Mouse (Mus musculus) neural tube, embryonic 12.5 days (tissue): ENCODE data around the gene Foxc1. TPM values are rescaled to one million over a fixed set of nuclear protein-coding genes. Genes with fewer than 3 reads are reported as not detected.

Source experiments
- ATAC-seq: fragments of 200-750 bp; cut with Nextera tagmentation; 2 replicates; pipeline ENCODE4 v1.8.0; 2017; ENCODE audit warnings: low read depth, mild to moderate bottlenecking, moderate TSS enrichment, moderate library complexity; ENCODE audit not compliant: low FRiP score
- H3K27ac ChIP-seq: fragments of 300-500 bp; sonication (generic); 2 replicates; pipeline ENCODE4 v1.5.1; 2016
- H3K27me3 ChIP-seq: fragments of 300-500 bp; sonication (generic); replicated peaks from 2 replicates; pipeline ENCODE4 v1.6.1; 2016; ENCODE audit warnings: mild to moderate bottlenecking
- H3K36me3 ChIP-seq: fragments of 300-500 bp; sonication (generic); 2 replicates; pipeline ENCODE4 v1.6.1; 2016; ENCODE audit warnings: mild to moderate bottlenecking
- H3K4me1 ChIP-seq: fragments of 300-500 bp; sonication (generic); 2 replicates; pipeline ENCODE4 v1.6.1; 2016
- H3K4me2 ChIP-seq: fragments of 300-500 bp; sonication (generic); replicated peaks from 2 replicates; pipeline ENCODE4 v1.6.1; 2016; ENCODE audit warnings: mild to moderate bottlenecking
- H3K4me3 ChIP-seq: fragments of 300-500 bp; sonication (generic); 2 replicates; pipeline ENCODE4 v1.5.1; 2016
- H3K9ac ChIP-seq: fragments of 300-500 bp; sonication (generic); 2 replicates; pipeline ENCODE4 v1.6.1; 2016; ENCODE audit warnings: mild to moderate bottlenecking
- H3K9me3 ChIP-seq: fragments of 300-500 bp; sonication (generic); 2 replicates; pipeline ENCODE4 v1.6.1; 2016; ENCODE audit warnings: mild to moderate bottlenecking
- WGBS: fragments of 180-500 bp; shearing (Covaris S2); methylation state at CpG from one replicate; pipeline ENCODE4 v1.1.7; 2016; 5-methylcytosine and 5-hydroxymethylcytosine counted together
- polyA plus RNA-seq: library from polyadenylated mRNA; unstranded; fragments of >200 nt; fragmentation: Nextera tagmentation; extraction: Ambion mirVana; gene quantifications from 2 replicates; pipeline ENCODE4 v1.2.1, GENCODE M21; 2016

Gene Foxc1
- 6.9 and 7.7 TPM in 2 replicates for polyA plus RNA-seq

DNA sequence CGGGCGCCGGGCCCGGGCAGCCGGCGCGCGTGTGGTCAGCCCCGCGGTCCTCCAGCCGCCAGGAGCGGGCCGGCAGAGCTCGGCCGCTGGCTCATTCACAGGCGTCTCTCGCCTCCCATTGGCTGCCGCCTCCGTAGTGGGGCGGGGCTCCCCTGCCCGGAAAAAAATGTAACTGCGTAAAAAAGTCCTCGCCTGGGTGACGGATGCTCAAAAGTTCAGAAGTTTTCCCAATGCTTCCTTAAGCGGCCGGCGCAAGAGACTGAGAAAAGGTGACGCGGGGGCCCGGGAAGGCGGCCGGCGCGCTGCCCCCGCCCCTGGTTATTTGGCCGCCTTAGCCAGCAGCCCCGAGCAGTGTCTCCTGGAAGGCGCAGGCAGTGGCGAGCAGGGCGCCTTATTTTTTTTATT, at the start of gene Foxc1:
TSS of gene Foxc1 (plus strand) at position 206 of the 405 bp plus-strand sequence.
- Histone ChIP-seq H3K9ac (peak within 1 kb of the TSS; percentile 74), H3K4me1 (peaks cover 36% of the 10 kb centered on the region), H3K27ac (peak within 1 kb of the TSS; percentile 81), H3K4me3 (peak within 1 kb of the TSS; percentile 50), H3K36me3 (no peaks in the 10 kb centered on the region), H3K27me3 (peaks cover 90% of the 10 kb centered on the region), H3K9me3 (no peaks in the 10 kb centered on the region), H3K4me2 (peak within 1 kb of the TSS; percentile 73)
- 0% methylated on average over 40 of the region's 40 CpGs for WGBS
- ATAC-seq = peak; percentile 79

- H3K9ac ChIP-seq = no peak overlapping the region
- peaks cover 4% of the 10 kb centered on the region for H3K4me1 ChIP-seq
- H3K4me3 ChIP-seq = no peak overlapping the region
- no peaks in the 10 kb centered on the region for H3K9me3 ChIP-seq
- no peaks in the 10 kb centered on the region for H3K27me3 ChIP-seq
- H3K27ac ChIP-seq = no peak overlapping the region
- no peak overlapping the region for H3K4me2 ChIP-seq
- H3K36me3 ChIP-seq = no peaks in the 10 kb centered on the region
- ATAC-seq = no peak
- WGBS = 22% methylated on average over 4 of the region's 4 CpGs
Measured at GRCm38 (mm10) chr13:31760411-31760810, 46.0 kb upstream of the Foxc1 start.

DNA sequence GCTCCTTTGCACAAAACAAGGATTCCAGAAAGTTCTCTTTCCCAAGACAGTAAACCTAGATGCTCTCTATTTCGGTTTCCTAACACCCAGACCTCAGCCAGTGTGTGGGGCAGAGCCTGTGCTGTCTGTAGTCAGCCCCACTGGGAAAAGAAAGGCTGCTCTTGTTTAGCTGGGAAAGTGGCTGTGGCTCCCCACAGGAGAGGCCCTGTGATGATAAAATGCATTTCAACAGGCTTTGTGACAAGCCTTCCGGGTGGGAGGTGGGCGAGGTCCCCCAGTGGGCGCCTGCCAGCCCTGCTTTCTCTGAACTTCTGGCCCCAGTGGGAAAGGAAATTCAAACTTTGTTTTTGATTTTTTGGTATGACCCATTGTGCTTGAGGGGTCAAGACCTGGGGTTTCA, 45.4 kb upstream of the Foxc1 start:
- no peak for ATAC-seq
- H3K9ac ChIP-seq = no peak overlapping the region
- H3K4me1 ChIP-seq = peaks cover 4% of the 10 kb centered on the region
- no peaks in the 10 kb centered on the region for H3K9me3 ChIP-seq
- H3K4me3 ChIP-seq = no peak overlapping the region
- H3K27me3 ChIP-seq = no peaks in the 10 kb centered on the region
- H3K36me3 ChIP-seq = no peaks in the 10 kb centered on the region
- 54% methylated on average over 4 of the region's 4 CpGs for WGBS
- H3K4me2 ChIP-seq = no peak overlapping the region
- no peak overlapping the region for H3K27ac ChIP-seq

- Histone ChIP-seq H3K4me2 (no peak overlapping the region), H3K4me1 (peaks cover 4% of the 10 kb centered on the region), H3K27ac (no peak overlapping the region), H3K27me3 (no peaks in the 10 kb centered on the region), H3K4me3 (no peak overlapping the region), H3K9ac (no peak overlapping the region), H3K36me3 (no peaks in the 10 kb centered on the region), H3K9me3 (no peaks in the 10 kb centered on the region)
- ATAC-seq = no peak
- 84% methylated on average over 3 of the region's 3 CpGs for WGBS
Measured at GRCm38 (mm10) chr13:31764419-31764818, 42.0 kb upstream of the Foxc1 start.

DNA sequence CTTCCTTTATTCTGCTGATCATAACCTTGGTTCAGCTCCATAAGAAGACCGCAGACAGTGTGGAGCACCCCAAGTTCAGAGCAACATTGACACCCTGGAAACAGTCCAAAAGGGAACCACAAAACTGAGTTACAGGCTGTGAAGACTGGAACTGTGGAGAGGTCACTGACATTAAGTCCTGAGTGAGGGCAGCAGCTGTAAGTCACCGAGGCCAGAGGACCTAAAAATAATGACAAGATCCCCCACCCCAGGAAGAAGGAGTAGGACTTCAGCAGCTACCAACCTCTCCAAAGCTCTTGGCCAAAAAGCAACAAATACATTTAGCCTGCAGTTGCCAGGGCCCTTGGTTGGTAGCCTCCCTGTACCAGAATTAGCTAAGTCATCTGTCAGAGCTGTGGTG, 40.9 kb upstream of the Foxc1 start:
- no peak overlapping the region for H3K9ac ChIP-seq
- H3K36me3 ChIP-seq = no peaks in the 10 kb centered on the region
- no peak for ATAC-seq
- no peak overlapping the region for H3K4me2 ChIP-seq
- H3K27me3 ChIP-seq = no peaks in the 10 kb centered on the region
- H3K4me3 ChIP-seq = no peak overlapping the region
- WGBS = 83% methylated on average over 2 of the region's 2 CpGs
- H3K9me3 ChIP-seq = no peaks in the 10 kb centered on the region
- H3K4me1 ChIP-seq = peaks cover under 1% of the 10 kb centered on the region; the same call in 1 of the 2 replicates
- H3K27ac ChIP-seq = no peak overlapping the region

GRCm38 (mm10) chr13:31772882-31773281, 33.6 kb upstream of the Foxc1 start:
- no peak overlapping the region for H3K27ac ChIP-seq
- no peaks in the 10 kb centered on the region for H3K36me3 ChIP-seq
- WGBS = 85% methylated on average over 5 of the region's 5 CpGs
- H3K9me3 ChIP-seq = no peaks in the 10 kb centered on the region
- H3K4me3 ChIP-seq = no peak overlapping the region
- H3K4me2 ChIP-seq = no peak overlapping the region
- no peaks in the 10 kb centered on the region for H3K27me3 ChIP-seq
- H3K4me1 ChIP-seq = no peaks in the 10 kb centered on the region
- no peak overlapping the region for H3K9ac ChIP-seq
- ATAC-seq = no peak

DNA sequence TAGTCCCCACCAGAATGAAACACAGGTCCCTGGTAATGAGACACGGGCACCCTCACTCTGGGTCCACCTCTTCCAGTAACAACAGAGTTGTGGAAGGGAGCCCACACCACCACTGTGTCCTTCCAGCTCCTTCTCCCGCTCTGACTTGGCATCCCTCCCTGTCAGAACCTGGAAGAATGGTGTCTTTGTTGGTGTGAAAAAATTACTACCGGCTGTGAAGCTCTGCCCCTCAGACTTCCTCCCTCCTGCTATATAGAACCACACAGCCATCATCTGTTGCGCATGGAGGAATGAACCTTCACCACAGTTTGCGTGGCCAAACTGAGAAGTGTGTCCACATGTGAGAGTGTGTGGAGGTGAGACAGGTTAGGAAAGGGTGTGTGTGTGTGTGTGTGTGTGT, 30.7 kb upstream of the Foxc1 start:
- H3K4me1 ChIP-seq = no peaks in the 10 kb centered on the region
- no peaks in the 10 kb centered on the region for H3K27me3 ChIP-seq
- no peak overlapping the region for H3K27ac ChIP-seq
- H3K9ac ChIP-seq = no peak overlapping the region
- no peaks in the 10 kb centered on the region for H3K9me3 ChIP-seq
- H3K36me3 ChIP-seq = no peaks in the 10 kb centered on the region
- no peak for ATAC-seq
- no peak overlapping the region for H3K4me2 ChIP-seq
- WGBS = 71% methylated on average over 5 of the region's 5 CpGs
- no peak overlapping the region for H3K4me3 ChIP-seq

DNA sequence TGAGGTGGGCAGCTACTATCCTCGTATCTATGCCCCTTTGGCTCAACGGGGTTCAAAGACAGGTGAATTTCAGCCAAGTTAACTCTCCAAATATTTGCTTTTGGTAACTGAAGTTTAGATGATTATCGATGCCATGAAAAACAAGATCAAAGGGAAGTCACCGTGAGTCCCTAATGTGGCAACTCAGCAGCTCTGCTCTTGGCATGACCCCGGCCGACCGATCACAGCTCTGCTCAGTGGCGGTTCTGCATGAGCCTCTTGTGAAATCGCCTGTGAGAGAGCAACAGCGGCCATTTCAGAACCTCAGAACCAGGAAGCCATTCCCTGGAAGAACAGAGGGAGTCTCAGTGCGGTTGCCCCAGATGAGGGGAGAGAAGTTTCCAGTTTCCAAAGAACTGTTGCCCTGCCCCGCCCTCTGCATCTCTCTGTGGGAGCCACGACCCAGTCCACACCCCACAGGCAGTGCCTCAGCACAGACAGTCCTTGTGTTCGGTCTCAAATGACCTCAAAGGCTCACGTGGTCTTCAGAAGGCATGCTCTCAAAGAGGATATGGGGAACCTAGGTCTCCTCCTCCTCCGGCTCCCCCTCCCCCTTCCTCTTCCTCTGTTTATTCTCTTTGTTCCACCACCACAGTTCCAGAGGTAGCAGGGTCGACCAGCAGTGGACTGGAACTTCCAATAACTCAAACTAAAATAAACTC, 27.0 kb upstream of the Foxc1 start:
- no peak overlapping the region for H3K9ac ChIP-seq
- H3K4me1 ChIP-seq = no peaks in the 10 kb centered on the region
- no peak overlapping the region for H3K4me3 ChIP-seq
- no peak for ATAC-seq
- no peak overlapping the region for H3K4me2 ChIP-seq
- H3K27ac ChIP-seq = no peak overlapping the region
- H3K36me3 ChIP-seq = no peaks in the 10 kb centered on the region
- 67% methylated on average over 17 of the region's 17 CpGs for WGBS
- H3K9me3 ChIP-seq = no peaks in the 10 kb centered on the region
- H3K27me3 ChIP-seq = no peaks in the 10 kb centered on the region

- H3K4me3 ChIP-seq = no peak overlapping the region
- no peaks in the 10 kb centered on the region for H3K4me1 ChIP-seq
- no peaks in the 10 kb centered on the region for H3K9me3 ChIP-seq
- WGBS = 90% methylated on average over 3 of the region's 3 CpGs
- H3K27me3 ChIP-seq = no peaks in the 10 kb centered on the region
- no peaks in the 10 kb centered on the region for H3K36me3 ChIP-seq
- H3K4me2 ChIP-seq = no peak overlapping the region
- H3K27ac ChIP-seq = no peak overlapping the region
- no peak for ATAC-seq
- no peak overlapping the region for H3K9ac ChIP-seq
Measured at GRCm38 (mm10) chr13:31780299-31780698, 26.1 kb upstream of the Foxc1 start.

GRCm38 (mm10) chr13:31782063-31782462, 24.4 kb upstream of the Foxc1 start:
- Histone ChIP-seq H3K36me3 (no peaks in the 10 kb centered on the region), H3K9me3 (no peaks in the 10 kb centered on the region), H3K27ac (no peak overlapping the region), H3K27me3 (no peaks in the 10 kb centered on the region), H3K4me3 (no peak overlapping the region), H3K4me1 (no peaks in the 10 kb centered on the region), H3K9ac (no peak overlapping the region), H3K4me2 (no peak overlapping the region)
- no peak for ATAC-seq
- 93% methylated on average over 2 of the region's 2 CpGs for WGBS

- Histone ChIP-seq H3K9me3 (no peaks in the 10 kb centered on the region), H3K27me3 (no peaks in the 10 kb centered on the region), H3K9ac (no peak overlapping the region), H3K4me1 (no peaks in the 10 kb centered on the region), H3K4me3 (no peak overlapping the region), H3K36me3 (no peaks in the 10 kb centered on the region), H3K27ac (no peak overlapping the region), H3K4me2 (no peak overlapping the region)
- ATAC-seq = no peak
- WGBS = 83% methylated on average over 7 of the region's 7 CpGs
Measured at GRCm38 (mm10) chr13:31784757-31785156, 21.7 kb upstream of the Foxc1 start.

GRCm38 (mm10) chr13:31792480-31793132, 13.8 kb upstream of the Foxc1 start:
- Histone ChIP-seq H3K4me1 (no peaks in the 10 kb centered on the region), H3K9me3 (no peaks in the 10 kb centered on the region), H3K4me3 (no peak overlapping the region), H3K9ac (no peak overlapping the region), H3K27me3 (0 out of 2 replicates have a peak, but pooled peaks cover 3% of the 10 kb centered on the region), H3K4me2 (peak overlapping the region; percentile 31; the same call in 1 of the 2 replicates), H3K27ac (no peak overlapping the region), H3K36me3 (no peaks in the 10 kb centered on the region)
- 24% methylated on average over 17 of the region's 17 CpGs for WGBS
- peak; percentile 71 for ATAC-seq

DNA sequence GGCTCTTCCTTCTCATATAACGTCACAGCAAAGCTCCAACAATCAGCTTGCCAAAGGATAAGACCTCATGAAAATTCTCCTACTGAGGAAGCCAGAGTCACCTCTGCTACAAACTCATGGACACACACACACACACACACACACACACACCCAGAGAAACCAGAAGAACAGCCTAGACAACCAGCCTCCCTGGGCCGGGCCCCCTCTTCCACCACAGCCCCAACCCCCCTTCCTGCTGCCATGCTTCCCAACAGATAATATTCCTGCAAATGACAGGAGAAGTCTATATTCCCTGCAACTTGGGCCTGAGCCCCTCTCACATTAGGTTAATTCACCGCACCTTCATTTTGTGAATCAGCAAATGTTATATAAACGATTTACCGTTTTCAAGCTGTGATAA, 13.3 kb upstream of the Foxc1 start:
- H3K4me1 ChIP-seq = no peaks in the 10 kb centered on the region
- WGBS = 57% methylated on average over 5 of the region's 5 CpGs
- ATAC-seq = no peak
- no peak overlapping the region for H3K27ac ChIP-seq
- no peaks in the 10 kb centered on the region for H3K36me3 ChIP-seq
- H3K9ac ChIP-seq = no peak overlapping the region
- H3K9me3 ChIP-seq = no peaks in the 10 kb centered on the region
- H3K4me3 ChIP-seq = no peak overlapping the region
- no peak overlapping the region for H3K4me2 ChIP-seq
- 0 out of 2 replicates have a peak, but pooled peaks cover 5% of the 10 kb centered on the region for H3K27me3 ChIP-seq
